Mouse (Mus musculus) left cerebral cortex, adult 9 months (tissue): Measurements from ENCODE around the gene Glis3.

Experiments
- DNase-seq, 2 experiments: peaks; one replicate each; pipeline ENCODE4 v3.0.0; 2022; ENCODE audit warnings: low spot score in 2 of 2

Gene Glis3

DNA sequence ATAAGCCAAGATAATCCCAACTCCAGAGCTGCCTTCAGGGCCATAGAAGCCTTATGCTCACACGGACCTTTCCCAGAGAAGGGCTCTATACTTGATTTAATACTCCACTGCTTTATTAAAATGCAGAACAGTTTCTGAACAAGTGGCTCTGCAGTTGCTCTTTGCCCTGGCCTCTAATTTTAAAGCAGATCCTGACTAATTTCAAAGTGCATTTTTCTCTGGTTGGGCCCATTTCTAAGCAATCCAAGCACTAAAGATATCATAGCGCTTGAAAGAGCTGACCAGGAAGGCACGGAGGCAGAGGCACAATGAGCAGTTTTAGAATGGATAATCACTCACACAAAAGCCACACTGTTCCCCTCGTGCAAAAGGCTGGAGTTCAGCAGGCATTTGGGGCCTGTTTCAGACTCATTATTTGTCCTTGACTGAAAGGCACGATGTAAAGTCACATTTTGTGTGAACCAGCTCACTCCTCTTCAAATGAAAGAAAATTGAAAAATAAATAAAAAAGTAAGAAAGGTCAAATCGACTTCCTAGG, 202.5 kb downstream of the Glis3 start:
- no peak for DNase-seq

DNA sequence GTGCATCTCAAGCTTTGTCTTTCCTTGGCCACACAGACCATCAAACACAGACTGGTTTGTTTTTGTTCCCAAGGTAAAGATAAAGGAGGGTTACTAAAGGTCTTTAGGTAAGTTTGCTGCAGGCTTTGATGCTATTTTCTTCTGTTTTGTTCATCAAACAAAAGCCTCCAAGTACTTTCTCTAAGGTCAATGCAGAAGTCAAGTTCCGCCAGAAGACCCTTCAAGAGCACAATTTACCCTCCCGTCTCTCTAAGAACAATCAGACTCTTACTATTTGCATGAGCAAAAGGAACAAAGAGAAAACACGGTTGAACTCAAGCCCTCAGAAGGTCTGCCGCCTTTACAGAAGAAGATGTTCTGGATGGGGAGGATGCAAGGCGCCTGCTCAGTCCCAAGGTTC, 206.3 kb downstream of the Glis3 start:
- DNase-seq, result no peak

- no peak for DNase-seq
Observed at GRCm38 (mm10) chr19:28471144-28471543, 208.7 kb downstream of the Glis3 start.

DNA sequence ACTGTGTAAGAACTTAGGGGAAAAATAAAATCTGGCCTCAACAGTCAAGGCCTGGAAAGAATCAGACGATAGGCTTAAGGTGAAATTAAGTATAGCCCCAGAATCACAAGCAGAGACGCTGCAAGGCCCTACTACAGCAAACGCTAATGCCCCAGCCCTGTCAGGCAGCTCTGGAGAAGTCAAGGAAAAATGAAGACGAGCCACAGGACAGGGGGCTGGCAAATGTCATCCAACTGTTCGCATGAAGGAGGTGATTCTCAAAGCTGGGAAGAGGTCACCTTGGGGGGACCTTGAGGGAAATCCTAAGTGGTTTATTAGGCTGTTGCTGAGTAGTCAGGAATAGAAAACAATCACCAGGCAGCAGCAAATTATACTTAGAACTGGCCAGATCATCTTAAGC, 214.1 kb downstream of the Glis3 start:
- no peak for DNase-seq

DNA sequence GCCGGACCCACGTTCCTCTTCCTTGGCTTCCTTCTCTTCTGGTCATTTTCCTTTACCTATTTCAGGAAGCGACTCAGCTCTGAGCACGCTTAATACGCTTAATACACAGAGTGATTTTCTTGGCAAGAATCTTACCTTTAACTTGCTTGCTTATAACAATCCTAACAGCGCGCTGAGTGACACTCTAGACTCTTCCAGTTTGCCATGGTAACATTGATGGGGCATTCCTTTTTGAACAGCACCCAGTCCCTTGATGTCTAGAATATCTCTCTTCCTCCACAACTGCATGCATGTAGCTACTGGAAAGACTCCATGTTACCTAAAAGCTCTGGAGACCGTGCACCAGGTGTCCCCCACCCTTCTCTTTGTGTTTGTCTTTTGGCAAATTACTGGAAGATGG, 225.5 kb downstream of the Glis3 start:
- DNase-seq, result no peak

GRCm38 (mm10) chr19:28452951-28453520, 226.8 kb downstream of the Glis3 start:
- DNase-seq, result peak in 1 of 2 experiments; percentile 31

DNA sequence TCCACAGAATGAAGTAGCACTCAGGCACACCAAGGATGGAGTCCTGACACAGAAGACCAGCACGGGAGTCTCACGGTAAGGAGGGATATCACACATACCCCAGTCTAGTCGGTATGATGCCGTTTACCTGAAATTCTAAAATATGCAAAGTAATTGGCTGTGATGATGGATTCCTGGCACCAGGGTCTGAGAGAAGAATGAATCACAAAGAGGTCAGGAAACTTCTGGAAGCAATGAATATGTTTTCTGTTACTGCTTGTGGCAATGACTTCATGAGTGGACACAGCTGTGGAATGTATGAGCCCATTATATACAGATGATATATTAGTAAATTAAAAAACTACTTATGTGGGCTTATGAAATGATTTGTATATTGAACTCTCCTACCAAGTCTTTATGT, 231.1 kb downstream of the Glis3 start:
- DNase-seq, result no peak

GRCm38 (mm10) chr19:28442161-28442560, 237.7 kb downstream of the Glis3 start:
- DNase-seq, result no peak

DNA sequence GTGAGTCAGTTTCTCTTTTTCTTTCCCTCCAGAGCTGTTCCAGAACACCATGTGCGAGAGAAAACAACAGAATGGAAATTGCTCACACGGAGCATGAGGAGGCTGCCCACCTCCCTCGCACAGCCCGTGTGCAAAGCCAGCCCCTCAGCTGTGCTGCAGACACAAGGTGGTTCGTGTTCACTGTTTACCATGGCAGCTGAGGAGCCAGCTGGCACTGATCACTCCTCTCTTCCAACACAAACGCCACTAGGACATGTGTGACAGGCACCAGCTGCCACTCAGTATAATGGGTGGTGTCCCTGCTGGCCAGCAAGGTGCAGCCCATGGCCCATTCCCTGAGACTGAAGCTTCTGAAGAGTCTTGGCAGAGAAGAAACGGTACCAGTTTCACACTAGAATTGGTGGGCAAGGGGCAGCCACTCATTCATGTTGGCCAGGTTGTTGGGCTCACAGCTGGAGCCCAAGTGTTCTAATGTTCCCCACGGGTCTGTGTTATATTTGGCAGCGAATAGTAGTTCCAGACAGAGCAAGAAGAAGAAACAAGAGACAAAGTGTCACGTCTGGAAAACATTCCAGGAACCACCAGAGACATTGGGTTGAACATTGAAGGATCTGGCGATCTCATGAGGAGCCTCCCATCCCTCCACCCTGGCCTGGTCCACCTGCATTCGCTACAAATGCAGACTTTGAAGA, 243.3 kb downstream of the Glis3 start:
- DNase-seq, result peak; percentile 23 to 76

- DNase-seq, result no peak
Observed at GRCm38 (mm10) chr19:28428220-28428816, 251.6 kb downstream of the Glis3 start.

- DNase-seq, result no peak
Observed at GRCm38 (mm10) chr19:28424180-28424579, 255.7 kb downstream of the Glis3 start.

DNA sequence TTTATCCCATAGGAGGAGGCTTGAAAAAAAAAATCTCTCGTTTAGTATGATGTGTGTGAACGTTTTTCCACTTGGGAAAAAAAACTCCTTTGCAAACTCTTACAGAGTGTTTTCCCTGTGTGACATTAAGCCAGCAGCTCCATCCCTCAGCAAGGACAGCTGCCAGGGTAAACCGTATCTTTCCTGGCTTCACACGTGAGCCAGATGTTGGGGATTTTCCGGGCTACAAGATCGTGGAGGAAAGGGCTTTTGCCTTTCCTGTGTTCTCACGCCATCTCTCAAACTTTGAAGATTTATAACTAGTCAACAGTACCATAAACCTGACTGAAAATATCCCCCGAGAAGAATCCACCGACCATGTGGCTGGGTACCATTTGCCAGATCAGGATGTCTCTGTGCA, 256.9 kb downstream of the Glis3 start:
- DNase-seq, result no peak

DNA sequence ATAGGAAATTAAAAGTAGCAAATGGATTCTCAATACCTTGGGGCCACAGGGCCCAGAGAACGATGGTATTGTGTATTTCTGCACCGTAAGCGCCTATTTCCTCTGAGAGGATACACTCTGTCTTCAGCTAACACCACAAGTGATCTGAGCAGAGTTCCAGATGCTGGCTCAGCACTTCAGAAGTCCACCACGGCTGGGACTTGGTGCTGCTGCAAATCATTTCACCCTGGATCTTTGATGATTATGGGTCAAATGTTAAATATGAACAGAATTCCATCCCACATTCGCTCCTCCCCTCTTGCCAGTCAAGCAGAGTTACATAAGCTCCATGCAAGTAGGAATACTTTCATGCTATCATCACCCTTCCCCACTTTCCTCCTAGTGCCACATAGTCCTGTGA, 263.8 kb downstream of the Glis3 start:
- DNase-seq, result no peak

GRCm38 (mm10) chr19:28408787-28409186, 271.1 kb downstream of the Glis3 start:
- DNase-seq, result no peak

DNA sequence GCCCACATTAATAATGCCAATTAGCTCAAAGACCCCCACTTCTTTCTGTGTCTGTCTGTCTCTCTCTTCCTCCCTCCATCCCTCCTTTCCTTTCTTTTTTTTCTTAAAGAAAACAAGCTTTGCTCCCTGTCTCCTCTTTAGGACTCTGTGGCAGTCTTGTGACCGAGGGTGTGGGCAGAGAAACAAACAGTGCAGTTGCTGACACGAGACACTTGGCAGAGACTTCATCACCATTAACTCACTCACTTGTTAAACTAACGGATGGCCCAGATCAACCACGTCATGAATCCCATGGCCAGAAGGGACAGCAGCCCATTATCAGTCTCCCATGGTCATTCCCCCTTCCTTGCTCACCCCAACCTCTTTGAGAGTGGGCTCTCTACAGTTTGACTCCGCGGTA, 276.9 kb downstream of the Glis3 start:
- no peak for DNase-seq

DNA sequence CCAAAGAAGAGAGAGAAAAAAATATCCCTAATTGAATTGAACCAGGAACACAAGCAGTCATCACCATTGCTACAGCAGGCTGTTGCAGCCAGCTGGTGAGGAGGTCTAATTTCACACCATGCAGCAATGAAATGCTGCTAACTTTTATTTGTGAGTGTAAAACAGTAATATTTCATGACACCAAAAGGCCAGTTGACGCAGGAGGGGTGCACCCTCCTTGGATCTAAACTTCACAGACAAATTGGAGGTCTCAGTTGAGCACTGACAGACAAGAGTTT, 284.4 kb downstream of the Glis3 start:
- DNase-seq, result no peak

GRCm38 (mm10) chr19:28394826-28395583, 284.9 kb downstream of the Glis3 start:
- DNase-seq, result no peak

DNA sequence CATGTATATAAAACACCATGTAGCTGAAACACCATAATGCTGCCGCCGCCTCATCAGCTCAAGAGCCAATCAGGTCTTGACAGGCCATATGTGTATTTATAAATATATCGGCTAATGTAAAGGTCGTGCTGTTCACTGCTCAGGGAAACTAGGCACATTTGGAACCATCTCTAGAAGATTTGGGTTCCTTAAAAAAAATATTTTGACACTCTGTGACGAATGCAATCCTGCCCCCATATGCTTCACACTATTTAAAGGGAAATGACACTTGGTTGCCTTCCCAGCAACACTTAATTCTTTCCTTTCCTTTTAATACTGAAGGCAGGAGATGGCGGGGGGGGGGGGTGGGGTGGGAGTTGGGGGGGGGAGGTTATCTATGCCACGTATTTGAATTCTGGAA, 286.1 kb downstream of the Glis3 start:
- no peak for DNase-seq

DNA sequence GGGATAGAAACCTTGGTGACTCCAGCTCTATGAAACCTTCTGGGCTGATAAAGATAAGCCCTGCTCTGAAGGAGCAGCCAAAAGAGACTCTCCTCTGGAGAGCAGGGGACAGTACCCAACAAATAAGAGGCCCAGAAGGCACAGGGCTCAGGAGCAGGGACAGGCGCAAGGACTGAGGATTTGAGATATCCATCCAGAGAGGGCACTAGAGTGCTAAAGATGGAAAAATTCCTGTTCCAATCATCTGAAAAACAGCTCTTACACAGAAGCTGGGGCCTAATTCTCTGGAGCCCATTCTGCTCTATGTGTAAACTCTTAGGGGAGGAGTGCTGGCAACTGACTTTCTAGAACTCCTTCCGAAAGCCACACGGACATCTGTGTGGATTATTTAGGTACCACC, 287.0 kb downstream of the Glis3 start:
- DNase-seq, result no peak

- DNase-seq, result no peak
Observed at GRCm38 (mm10) chr19:28390920-28391319, 289.0 kb downstream of the Glis3 start.

- no peak for DNase-seq
Observed at GRCm38 (mm10) chr19:28389146-28389545, 290.7 kb downstream of the Glis3 start.

GRCm38 (mm10) chr19:28383425-28383824, 296.5 kb downstream of the Glis3 start:
- no peak for DNase-seq
